Mouse (Mus musculus): Measurements from ENCODE around the gene Lenep. TPM values are rescaled to one million over a fixed set of nuclear protein-coding genes. Genes with fewer than 3 reads are reported as not detected.

Gene Lenep
- total RNA-seq, 2 experiments from 2014 or later = 4.2 to 5.3 TPM

GRCm38 (mm10) chr3:89381233-89381632 is 21.4 kb downstream of the Lenep start:
- intact Hi-C loops (cut with DNase I) = no loop called here
- DNase-seq (ENCODE audit: low spot score in 2 of 2) = no peak

- no peak for DNase-seq (ENCODE audit: low spot score in 2 of 2)
- intact Hi-C loops (cut with DNase I) = no loop called here
These were observed 21.9 kb downstream of the Lenep start for GRCm38 (mm10) chr3:89380711-89381110.

GRCm38 (mm10) chr3:89380291-89380690 is 22.3 kb downstream of the Lenep start:
- intact Hi-C loops (cut with DNase I) = no loop called here
- DNase-seq (ENCODE audit: low spot score in 2 of 2) = no peak

DNA sequence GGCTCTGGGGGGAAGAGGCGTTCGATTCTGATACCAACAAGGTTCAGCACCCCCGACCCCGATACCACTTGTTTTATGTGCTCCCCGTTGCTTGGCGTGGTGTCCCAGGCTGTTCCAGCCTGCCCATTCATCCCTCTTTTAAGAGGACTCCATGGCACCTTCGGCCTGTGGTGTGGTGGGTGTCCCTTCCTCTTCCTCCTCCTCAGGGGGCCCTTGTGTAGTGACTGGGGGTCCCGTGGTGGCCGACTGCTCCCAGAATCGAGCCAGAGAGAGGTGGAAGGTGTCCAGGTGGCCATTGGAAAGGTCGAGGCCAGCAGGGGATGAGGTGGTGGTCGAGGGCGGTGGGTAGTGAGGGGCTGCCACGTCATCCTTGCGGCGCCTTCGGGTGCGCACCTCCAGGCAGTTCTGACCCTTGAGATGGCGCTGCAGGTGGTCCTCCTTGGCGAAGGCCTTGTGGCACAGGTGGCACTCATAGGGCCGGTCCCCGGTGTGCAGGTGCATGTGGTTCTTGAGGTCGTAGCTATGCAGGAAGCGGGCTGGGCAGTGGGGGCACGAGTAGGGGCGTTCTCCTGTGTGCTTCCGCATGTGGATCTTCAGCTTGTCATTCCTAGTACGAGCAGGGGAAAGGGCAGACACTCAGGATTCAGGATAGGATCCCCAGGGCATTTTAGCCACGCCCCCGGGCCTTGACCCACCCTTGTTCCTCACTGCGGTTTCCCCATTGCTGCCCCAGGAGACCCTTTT is 23.0 kb downstream of the Lenep start:
- intact Hi-C loops (cut with DNase I) = loop anchor here (10.0 kb wide), 1 partner anchor 105 kb away; no protein-coding TSS in a partner anchor
- DNase-seq (ENCODE audit: low spot score in 2 of 2) = no peak

DNA sequence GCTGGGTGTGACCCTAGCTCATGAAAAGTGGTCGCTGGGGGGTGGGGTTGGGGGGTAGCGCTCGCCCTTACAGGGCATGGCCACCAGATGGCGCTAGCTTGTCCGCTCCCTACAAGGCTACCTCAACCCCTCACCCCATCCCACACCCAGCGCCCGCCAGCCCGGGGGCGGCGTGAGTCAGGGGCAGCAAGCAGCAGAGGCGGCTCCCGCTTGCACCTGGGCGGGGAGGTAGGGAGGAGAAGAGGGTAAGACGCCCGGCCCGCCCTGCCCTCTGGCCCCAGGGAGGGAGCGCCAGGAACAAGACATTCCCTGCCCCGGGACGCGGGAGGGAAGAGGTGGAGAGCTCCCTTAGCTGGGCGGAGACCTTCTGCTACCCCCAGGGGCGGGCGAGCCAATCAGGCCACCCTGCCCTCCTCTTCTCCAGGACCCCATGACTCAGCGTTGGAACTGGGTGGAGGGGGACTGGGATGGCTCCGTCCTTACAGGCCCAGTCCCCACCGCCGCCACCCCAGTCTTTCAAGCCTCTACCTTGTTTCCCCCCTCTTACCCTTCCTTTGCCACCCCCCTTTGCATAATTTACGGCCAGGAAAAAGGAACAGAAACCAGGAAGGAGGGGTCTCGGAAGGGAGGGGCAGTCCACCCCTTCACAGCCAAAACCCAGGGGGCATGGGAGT is 24.1 kb downstream of the Lenep start:
- peak; percentile 76 to 79 for DNase-seq (ENCODE audit: low spot score in 2 of 2)
- intact Hi-C loops (cut with DNase I) = loop anchor here (10.0 kb wide), 1 partner anchor 106 kb away; no protein-coding TSS in a partner anchor

GRCm38 (mm10) chr3:89377831-89378230 is 24.8 kb downstream of the Lenep start:
- intact Hi-C loops (cut with DNase I) = loop anchor here (10.0 kb wide), 1 partner anchor 107 kb away; no protein-coding TSS in a partner anchor
- DNase-seq (ENCODE audit: low spot score in 2 of 2) = no peak

- intact Hi-C loops (cut with DNase I) = loop anchor here (10.0 kb wide), 1 partner anchor 111 kb away; no protein-coding TSS in a partner anchor
These were observed 28.9 kb downstream of the Lenep start for GRCm38 (mm10) chr3:89373581-89374231.

DNA sequence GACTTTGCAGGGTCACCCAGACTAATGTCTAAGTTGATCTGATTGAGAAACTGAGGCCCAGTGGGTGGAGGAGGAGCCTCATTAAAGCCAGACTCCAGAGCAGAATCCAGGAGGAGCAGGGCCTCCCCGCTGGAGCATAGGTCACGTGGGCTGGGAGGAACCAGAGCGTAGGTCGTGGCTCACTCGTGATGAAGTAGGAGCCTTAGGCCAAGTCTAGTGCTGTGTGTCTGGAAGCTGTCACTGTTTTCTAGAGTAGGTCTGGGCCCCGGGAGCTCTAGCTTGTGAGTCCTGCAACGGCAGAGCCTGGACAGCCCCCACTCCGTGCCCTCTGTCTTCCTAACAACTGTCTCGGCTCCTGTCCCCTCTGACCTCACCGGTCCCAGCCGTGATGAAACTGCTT is 35.3 kb downstream of the Lenep start:
- no peak for DNase-seq (ENCODE audit: low spot score in 2 of 2)
- intact Hi-C loops (cut with DNase I) = no loop called here

More at GRCm38 (mm10) chr3:89373581-89374231, 28.9 kb downstream of the Lenep start:
- DNase-seq (ENCODE audit: low spot score in 2 of 2) = no peak

GRCm38 (mm10) chr3:89365486-89366414 is 36.8 kb downstream of the Lenep start:
- no peak for DNase-seq (ENCODE audit: low spot score in 2 of 2)
- intact Hi-C loops (cut with DNase I) = no loop called here

GRCm38 (mm10) chr3:89365153-89365485 is 37.5 kb downstream of the Lenep start, which contains the start of gene Dcst1:
TSS of gene Dcst1 (minus strand) at chr3:89365253.
- intact Hi-C loops (cut with DNase I) = no loop called here
- no peak for DNase-seq (ENCODE audit: low spot score in 2 of 2)

DNA sequence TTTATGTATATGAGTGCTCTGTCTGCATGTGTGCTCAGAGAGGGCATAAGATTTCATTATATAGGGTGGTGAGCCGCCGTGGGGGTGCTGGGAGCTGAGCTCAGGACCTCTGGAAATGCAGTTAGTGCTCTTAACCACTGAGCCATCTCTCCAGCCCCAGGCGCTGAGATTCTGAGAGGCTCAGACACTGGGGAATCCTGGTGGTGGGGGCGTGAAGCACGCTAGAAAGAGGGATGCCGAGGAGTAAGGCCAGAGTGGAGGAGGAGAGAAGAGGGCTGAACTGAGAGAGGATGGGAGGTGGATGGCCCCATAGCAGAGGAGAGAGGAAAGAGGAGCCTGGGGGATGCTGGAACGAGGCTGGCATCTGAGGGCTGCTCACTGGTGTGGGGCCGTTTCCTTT is 38.0 kb downstream of the Lenep start:
- intact Hi-C loops (cut with DNase I) = no loop called here
- DNase-seq (ENCODE audit: low spot score in 2 of 2) = no peak

- intact Hi-C loops (cut with DNase I) = no loop called here
These were observed 40.9 kb downstream of the Lenep start, which contains the start of gene Dcst2 for GRCm38 (mm10) chr3:89361675-89362074. TSS of gene Dcst2 (plus strand) at chr3:89361975.

DNA sequence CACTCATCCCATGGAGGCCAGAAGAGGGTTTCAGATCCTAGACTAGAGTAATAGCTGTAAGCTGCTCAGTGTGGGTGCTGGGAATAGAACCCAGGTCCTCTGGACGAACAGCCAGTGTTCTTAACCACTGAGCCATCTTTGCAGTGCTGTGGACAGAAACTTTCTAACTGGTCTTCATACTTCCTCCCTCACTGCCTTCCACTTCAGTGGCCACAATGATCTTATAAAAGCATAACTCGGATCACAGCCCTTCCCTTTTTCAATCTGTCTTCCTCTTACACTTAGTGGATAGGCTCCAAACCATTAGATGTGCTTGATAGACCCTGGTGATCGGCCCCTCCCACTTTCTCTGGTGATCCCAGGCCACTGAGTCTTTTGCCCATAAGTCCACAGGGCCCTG is 42.4 kb downstream of the Lenep start:
- intact Hi-C loops (cut with DNase I) = no loop called here
- DNase-seq (ENCODE audit: low spot score in 2 of 2) = no peak

More at GRCm38 (mm10) chr3:89361675-89362074, 40.9 kb downstream of the Lenep start, which contains the start of gene Dcst2:
- no peak for DNase-seq (ENCODE audit: low spot score in 2 of 2)

GRCm38 (mm10) chr3:89359630-89360029 is 43.0 kb downstream of the Lenep start:
- no peak for DNase-seq (ENCODE audit: low spot score in 2 of 2)
- intact Hi-C loops (cut with DNase I) = no loop called here

DNA sequence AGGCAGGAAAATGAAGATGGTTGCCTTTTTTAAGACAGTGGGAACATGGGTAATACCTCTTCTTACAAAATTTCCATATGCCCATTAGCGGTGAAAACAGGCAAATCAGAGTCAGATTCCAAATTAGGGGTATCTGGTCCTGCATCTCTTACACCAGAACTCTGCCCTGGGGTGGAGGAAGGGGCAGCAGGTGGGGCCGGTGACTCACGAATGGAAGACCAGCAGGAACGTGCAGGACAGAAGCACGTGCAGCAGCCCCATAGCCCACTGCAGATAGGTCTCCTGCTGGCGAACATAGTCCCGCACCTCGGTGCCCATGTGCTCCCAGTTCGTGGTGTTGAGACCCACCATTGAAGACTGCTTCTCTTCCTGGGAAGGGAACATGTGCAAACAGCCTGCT is 46.6 kb downstream of the Lenep start:
- DNase-seq (ENCODE audit: low spot score in 2 of 2) = no peak

GRCm38 (mm10) chr3:89355512-89355902 is 47.1 kb downstream of the Lenep start:
- intact Hi-C loops (cut with DNase I) = loop anchor here (2.0 kb wide), 1 partner anchor 15 kb away; no protein-coding TSS in a partner anchor
- no peak for DNase-seq (ENCODE audit: low spot score in 2 of 2)

More for the DNA sequence above, 46.6 kb downstream of the Lenep start:
- intact Hi-C loops (cut with DNase I) = no loop called here

- intact Hi-C loops (cut with DNase I) = loop anchor here (2.0 to 5.0 kb wide), 2 partner anchors 14 to 38 kb away; no protein-coding TSS in a partner anchor
- peak; percentile 82 to 86 for DNase-seq (ENCODE audit: low spot score in 2 of 2)
These were observed 47.6 kb downstream of the Lenep start for GRCm38 (mm10) chr3:89354816-89355511.

DNA sequence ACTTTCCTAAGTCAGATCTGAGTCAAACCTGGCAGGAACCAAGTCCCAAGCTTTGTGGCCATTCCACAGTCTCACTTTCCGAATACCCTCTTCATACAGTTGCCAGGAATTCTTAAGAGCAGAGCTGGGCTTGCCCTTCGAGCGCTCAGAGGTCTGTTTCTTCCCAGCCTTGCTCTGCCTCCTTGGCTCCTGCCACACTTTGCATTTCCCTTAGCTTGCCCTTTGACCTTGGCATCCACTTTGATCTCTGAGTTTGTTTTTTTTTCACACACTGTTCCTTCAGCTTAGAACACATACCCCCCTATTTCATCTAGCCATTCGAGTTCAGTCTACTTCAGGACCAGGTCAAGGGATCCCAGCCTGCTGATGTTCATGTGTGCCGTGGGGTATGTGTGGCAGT is 51.3 kb downstream of the Lenep start:
- intact Hi-C loops (cut with DNase I) = loop anchor here (5.0 kb wide), 1 partner anchor 34 kb away; no protein-coding TSS in a partner anchor
- DNase-seq (ENCODE audit: low spot score in 2 of 2) = no peak

Measured in left cerebral cortex, postnatal 36 days (tissue).